Mouse (Mus musculus) thymus, postnatal 10 days (tissue): ENCODE results near the gene Cyth1.
A peak's percentile ranks its signal among the peaks of the same experiment; 100 is the strongest.

Source experiments
- DNase-seq, 2 experiments: peaks; one replicate each; pipeline ENCODE4 v3.0.0; 2021; ENCODE audit warnings: low spot score in 2 of 2

Cyth1 gene

DNA sequence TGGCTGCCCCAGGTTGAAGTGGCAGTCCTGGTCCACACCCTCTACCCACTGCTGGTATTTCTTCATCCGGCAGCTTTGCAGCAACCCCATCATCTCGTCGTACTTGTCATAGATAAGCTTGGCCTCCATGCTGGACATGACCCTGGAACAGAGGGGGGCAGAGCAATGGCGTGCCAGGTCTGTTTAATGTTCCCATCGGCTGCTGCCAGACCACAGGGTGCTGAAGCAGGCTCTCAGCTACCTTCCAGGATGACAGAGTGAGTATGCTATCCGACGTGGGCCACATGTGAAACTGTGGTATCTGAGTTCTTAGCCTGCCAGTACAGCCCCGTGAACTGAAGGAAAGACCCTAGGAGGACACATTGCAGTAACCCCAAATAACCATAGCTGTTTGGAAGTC is 129.6 kb downstream of the Cyth1 start:
- DNase-seq: no peak

DNA sequence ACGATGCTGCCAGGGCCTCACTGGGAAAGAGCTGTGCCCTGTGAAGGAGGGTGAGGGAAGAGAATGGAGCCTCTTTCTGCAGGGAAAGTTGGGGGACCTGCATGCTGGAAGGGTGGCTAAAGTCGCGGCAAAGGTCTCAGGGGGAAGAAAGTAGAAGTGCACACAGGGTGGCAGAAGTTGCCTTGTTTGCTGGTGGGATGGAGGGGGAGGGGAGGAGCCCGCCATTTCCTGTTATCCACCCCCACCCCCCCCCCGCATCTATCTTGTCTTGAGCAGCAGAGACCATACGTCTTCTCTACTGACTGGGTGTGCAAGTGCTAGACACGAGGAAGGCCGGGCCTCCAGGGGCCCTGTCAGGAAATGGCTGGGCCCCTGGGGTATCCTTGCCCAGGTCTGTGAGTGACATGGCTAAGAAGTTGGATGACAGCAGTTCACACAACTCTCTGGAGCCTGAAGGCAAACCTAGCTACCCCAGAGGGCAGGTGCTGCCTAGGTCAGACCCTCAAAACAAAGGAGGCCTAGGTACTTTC is 133.7 kb downstream of the Cyth1 start:
- peak; percentile 34 to 44 for DNase-seq

DNA sequence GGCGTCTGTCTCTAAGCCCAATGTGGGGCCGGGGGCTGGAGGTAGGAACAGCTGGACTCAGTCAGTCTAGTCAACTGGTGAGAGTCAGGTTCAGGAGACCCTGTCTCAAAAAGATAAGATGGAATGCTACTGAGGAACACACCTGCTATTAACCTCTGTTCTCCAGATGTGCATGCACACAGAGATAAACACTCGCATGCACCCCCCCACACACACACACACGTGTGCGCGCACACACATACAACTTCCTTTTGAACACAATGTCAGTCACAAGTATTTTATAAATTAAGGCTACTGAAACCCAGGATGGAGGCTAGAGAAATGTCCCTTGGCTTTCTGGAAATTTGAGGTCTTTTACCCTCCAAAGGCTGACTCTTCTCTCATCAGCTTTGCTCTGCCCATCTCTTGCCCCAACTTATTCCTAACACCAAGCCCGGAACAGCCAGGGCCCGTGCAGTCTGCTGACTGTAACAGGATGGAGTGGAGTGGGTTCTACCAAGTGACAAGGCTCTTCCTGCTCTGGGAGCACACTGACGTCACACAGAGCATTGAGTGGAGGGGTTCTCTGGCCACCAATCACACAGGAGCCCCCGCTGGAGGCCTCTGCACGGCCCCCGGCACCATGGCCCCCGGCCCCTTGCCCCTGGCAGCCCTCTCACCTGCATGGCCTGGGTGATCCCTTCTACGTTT is 134.7 kb downstream of the Cyth1 start:
- DNase-seq: peak; percentile 27 to 45

DNA sequence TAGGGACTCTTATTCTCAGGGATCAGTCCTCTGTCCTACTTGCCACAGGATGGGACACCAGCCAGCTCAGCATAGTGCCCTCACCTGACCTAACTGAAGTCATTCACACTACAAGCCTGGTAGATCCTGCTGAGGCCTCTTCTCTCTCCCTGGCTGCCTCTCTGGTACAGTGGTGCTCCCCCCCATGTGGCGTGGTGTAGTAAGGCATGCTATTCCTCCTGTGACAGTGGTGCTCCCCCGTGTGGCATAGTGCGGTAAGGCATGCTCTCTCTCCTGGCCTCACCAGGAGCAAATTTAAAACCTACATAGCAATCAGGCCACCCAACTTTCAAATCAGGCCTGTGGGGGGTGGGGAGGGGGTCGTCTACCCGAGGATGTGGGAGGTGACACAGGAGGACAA is 144.4 kb downstream of the Cyth1 start:
- peak; percentile 76 to 90 for DNase-seq

DNA sequence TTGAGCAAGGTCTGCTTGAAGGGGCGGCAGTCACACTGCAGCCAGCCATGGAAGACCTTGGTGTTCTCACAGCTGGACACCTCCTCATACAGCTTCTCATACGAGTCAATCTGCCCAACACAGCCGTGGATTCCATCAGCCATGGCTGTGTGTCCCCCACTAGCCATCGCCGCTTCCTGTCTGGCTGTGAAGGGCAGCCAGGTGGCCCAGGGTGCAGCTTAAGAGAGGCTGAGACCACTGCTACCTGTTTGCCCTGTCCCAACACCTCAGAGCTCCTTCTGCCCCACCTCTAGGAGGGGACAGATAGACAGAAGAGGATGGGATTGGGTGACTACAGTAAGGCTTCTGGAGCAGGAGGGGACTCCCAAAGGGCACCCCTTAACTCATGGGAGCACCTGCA is 145.0 kb downstream of the Cyth1 start:
- peak in 1 of 2 experiments; percentile 16 for DNase-seq

DNA sequence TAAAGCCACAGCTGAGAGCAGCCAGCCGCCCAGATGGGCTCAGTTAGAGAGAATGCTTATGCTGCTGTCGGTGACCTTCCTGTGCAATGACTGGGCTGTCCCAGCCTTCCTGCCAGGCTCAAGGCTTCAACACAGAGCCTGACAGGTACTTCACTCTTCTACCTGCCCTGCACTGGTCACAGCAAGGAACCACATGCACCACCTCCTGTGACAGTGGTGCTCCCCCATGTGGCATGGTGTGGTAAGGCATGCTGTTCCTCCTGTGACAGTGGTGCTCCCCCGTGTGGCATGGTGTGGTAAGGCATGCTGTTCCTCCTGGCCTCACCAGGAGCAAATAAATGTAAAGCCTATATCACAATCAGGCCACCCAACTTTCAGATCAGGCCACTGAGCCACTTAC is 145.6 kb downstream of the Cyth1 start:
- peak; percentile 79 to 96 for DNase-seq

DNA sequence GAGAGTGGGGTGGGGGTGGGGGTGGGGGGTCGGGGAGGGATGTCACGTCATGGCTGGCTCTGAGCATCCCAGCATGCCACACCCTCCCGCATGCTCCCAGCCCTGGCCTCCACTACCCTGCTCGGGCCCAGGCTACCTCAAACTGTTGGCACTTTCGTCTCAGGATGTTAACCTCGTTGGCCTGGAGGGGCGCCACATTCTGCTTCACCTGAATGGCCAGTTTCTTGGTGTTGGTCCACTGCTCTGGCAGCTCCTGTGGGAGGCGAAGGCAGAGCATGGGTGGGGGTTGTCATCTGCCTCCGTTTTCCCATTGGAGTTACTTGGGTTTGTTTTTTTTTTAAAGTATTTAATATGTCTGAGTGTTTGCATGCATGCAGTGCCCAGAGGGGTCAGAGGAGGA is 147.3 kb downstream of the Cyth1 start:
- DNase-seq: no peak

DNA sequence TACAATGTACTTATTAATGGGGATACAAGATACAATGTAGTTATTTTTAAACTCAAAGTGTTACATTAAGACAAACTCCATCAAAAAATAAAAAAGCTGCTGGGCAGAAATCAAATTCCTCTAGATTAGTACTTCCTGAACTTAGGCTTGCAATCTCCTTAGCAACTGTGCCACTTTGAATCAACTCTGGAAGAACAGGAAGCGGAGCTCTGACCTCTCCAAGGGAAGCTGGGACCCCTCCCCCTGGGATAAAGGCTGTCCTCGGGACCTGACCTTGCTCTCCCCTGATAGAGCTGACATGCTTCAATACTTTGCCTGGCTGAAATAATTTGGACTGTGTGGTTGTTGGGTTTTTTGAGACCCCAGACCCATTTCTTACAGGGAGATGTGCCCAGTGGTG is 151.7 kb downstream of the Cyth1 start:
- no peak for DNase-seq

DNA sequence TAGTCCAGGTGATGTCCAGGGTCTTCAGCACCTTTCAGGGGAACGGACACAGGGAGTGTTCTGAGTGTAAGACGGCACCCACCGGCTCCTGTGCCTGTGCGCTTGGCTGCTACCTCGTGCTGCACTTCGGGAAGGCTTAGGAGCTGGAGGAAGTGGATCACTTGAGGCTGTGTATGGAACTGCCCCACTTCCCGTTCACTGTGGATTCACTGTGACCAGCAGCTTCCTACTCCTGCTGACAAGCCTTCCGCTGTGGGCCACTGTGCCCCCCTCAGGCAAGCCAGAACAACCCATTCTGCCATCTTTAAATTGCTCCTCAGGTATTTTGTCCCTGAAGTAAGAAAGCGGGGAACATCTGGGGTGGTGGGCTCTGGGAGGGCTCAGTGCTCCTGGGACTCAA is 153.4 kb downstream of the Cyth1 start:
- no peak for DNase-seq

DNA sequence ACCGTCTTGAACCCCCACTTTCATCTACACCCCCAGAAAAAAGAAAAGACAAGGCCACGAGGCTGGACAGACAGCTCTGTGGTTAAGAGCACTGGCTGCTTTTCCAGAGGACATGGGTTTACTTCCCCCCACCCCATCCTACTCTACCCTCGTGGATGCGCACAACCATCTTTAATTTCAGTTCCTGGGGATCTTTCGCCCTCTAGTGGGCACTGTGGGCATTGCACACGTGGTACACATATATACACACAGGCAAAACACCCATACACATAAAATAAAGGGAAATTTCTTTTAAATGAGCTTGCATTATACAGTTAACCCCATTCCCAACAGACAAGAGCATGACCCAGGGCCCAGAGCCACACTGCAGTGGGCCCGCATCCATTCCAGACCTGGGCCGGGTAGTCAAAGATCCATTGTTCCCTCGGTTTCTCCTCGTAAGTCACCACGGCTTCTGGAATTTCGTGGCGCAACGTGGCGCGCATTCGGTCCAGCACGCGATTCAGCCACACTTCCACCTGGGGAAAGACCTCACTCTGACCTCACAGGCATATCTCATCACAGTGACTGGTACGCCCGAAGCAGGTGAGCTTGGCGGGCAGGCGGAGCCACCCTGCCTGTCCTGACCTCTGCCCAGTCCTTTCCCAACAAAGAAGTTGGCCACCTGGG is 157.3 kb downstream of the Cyth1 start:
- DNase-seq: no peak

DNA sequence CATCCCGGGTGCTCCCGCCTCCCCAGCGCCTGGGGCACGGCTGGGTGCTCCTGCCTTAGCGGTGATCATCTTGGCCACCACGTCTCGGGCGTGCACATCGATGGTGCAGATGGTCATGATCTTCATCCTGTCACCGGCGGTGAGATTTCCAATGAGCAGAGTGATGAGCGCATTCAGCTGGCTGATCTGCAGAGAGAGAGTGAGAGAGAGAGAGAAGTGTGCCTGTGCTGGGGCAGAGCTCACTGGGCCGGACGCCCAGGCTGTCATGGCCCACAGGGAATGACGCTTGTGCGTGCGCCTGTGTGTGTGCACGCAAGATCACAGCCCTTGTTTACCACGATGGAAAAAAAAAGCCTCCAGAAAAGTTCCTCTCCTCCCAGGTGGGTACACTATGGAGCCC is 159.5 kb downstream of the Cyth1 start:
- no peak for DNase-seq

DNA sequence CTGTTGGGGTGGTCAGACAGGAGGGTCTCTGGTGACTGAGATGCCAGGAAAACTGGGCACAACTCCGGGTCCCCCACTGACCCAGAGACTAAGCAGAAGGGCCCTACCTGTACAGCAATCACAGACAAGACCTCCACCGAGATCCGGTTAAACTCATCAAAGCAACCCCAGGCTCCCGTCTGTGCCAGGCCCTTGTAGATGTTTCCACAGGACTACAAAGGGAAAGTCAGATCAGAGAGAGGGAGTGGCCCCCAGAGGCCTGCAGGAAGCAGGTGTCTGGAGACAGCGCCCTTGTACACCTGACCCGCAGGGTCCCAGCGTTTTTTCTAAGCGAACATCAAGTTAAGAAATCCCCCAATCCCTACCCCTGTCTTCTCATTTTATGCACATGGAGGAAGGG is 162.4 kb downstream of the Cyth1 start:
- DNase-seq: peak; percentile 49 to 54

DNA sequence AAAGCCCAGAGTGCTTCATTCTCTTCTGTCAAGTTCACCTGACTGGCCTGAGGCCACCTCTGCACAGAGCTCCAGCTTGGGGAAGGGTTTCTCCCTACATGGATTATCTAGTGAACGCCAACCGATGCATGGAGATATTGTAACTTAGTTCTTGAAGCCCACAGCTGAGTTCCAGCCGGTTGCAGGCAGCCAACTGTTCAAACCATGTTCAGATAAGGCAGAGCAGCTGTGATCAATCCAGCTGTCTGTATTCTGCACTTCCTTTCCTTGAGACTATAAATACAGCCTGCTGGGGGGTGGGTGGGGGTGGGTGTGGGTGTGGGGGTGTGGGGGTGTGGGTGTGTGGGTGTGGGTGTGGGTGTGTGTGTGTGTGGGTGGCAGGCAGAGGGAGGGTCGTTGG is 163.2 kb downstream of the Cyth1 start:
- peak; percentile 20 to 39 for DNase-seq

DNA sequence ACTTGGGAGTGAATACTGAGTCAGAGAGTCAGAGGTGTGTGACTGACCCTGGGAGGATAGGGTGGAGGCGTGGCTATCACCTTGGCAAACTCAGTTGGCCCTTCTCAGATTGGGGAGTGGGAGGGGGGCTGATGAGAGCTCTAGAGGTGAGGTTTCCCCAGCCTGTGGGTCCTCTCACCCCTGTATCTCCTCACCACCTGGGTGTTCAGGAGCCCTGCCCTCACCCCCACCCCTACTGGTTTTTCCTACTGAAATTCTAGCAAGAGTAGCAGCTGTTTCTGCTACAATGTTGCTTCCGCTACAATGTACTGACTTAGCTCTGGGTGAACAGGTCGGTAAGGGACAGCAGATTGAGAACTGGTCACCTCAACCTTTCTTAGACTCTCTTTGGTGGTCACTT is 164.1 kb downstream of the Cyth1 start:
- DNase-seq: peak; percentile 34 to 52

DNA sequence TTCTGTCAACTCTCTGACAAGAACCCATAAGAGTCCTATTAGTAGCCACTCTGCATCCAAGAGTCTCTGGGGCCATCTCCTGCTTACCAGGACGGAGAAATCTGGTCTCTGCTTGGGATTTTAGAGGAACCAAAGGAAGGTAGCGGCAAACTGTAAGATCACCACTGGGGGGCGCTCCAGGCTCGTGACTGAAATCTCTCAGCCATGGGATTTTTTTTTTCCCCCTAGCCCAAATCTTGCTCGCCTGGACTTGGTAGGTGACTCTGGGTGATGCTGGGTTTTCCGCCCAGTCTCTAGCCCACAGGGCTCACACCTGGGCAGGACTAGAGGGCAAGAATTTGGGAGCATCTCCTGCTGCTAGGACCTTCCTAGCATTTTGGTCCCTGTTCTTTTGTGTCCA is 164.6 kb downstream of the Cyth1 start:
- peak; percentile 37 to 86 for DNase-seq

DNA sequence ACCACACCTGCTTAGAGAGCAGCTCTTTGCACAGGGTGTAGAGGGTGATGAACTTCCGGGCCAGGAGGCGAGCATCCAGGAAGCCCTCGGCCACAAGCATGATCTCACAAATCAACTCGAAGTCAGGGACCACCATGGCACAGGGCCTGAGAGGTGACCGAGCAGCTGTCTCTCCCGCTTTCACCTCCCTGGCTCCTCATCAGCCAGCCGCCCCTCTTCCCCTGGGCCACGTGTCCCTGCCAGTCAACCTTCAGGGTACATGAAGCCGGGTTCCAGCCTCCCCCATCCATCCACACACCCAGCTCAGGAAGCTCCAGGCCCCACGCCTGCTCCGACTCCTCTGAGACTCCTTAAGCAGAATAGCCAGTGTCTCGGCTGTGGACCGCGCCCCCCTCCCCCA is 166.1 kb downstream of the Cyth1 start:
- no peak for DNase-seq
